Mouse (Mus musculus): ENCODE results near the gene Car9.

Gene Car9

GRCm38 (mm10) chr4:43493846-43494240, 12.9 kb upstream of the Car9 start:
- no peak for DNase-seq (ENCODE audit: low spot score in 2 of 2)

- no peak for DNase-seq (ENCODE audit: low spot score in 2 of 2)
Measured at GRCm38 (mm10) chr4:43496587-43496986, 10.2 kb upstream of the Car9 start.

GRCm38 (mm10) chr4:43497405-43497804, 9.4 kb upstream of the Car9 start:
- DNase-seq (ENCODE audit: low spot score in 2 of 2), result no peak

GRCm38 (mm10) chr4:43497946-43498345, 8.8 kb upstream of the Car9 start:
- no peak for DNase-seq (ENCODE audit: low spot score in 2 of 2)

GRCm38 (mm10) chr4:43498983-43499382, 7.8 kb upstream of the Car9 start:
- DNase-seq (ENCODE audit: low spot score in 2 of 2), result no peak

GRCm38 (mm10) chr4:43499407-43500333, 7.1 kb upstream of the Car9 start, which contains the start of gene Arhgef39:
TSS of gene Arhgef39 (minus strand) at chr4:43499695.
- peak; percentile 61 to 75 for DNase-seq (ENCODE audit: low spot score in 2 of 2)

GRCm38 (mm10) chr4:43503041-43503440, 3.7 kb upstream of the Car9 start:
- no peak for DNase-seq (ENCODE audit: low spot score in 2 of 2)

GRCm38 (mm10) chr4:43503506-43503905, 3.3 kb upstream of the Car9 start:
- no peak for DNase-seq (ENCODE audit: low spot score in 2 of 2)

- DNase-seq (ENCODE audit: low spot score in 2 of 2), result no peak
Measured at GRCm38 (mm10) chr4:43504269-43504668, 2.5 kb upstream of the Car9 start.

GRCm38 (mm10) chr4:43506074-43506473, 692 bp upstream of the Car9 start:
- DNase-seq (ENCODE audit: low spot score in 2 of 2), result no peak

GRCm38 (mm10) chr4:43507938-43508665, 1.3 kb downstream of the Car9 start:
- DNase-seq (ENCODE audit: low spot score in 2 of 2), result no peak

- DNase-seq (ENCODE audit: low spot score in 2 of 2), result no peak
Measured at GRCm38 (mm10) chr4:43508666-43508997, 1.9 kb downstream of the Car9 start.

GRCm38 (mm10) chr4:43509109-43509508, 2.3 kb downstream of the Car9 start:
- DNase-seq (ENCODE audit: low spot score in 2 of 2), result no peak

- DNase-seq (ENCODE audit: low spot score in 2 of 2), result no peak
Measured at GRCm38 (mm10) chr4:43511675-43512454, 5.1 kb downstream of the Car9 start.

- no peak for DNase-seq (ENCODE audit: low spot score in 2 of 2)
Measured at GRCm38 (mm10) chr4:43512653-43513052, 5.9 kb downstream of the Car9 start.

GRCm38 (mm10) chr4:43513300-43513699, 6.5 kb downstream of the Car9 start:
- no peak for DNase-seq (ENCODE audit: low spot score in 2 of 2)

- DNase-seq (ENCODE audit: low spot score in 2 of 2), result no peak
Measured at GRCm38 (mm10) chr4:43513791-43514190, 7.0 kb downstream of the Car9 start.

- no peak for DNase-seq (ENCODE audit: low spot score in 2 of 2)
Measured at GRCm38 (mm10) chr4:43515764-43516708, 9.3 kb downstream of the Car9 start.

GRCm38 (mm10) chr4:43519551-43519950, 12.8 kb downstream of the Car9 start:
- no peak for DNase-seq (ENCODE audit: low spot score in 2 of 2)

- peak; percentile 90 to 95 for DNase-seq (ENCODE audit: low spot score in 2 of 2)
Measured at GRCm38 (mm10) chr4:43519956-43520355, 13.2 kb downstream of the Car9 start.

GRCm38 (mm10) chr4:43527880-43528279, 21.1 kb downstream of the Car9 start:
- no peak for DNase-seq (ENCODE audit: low spot score in 2 of 2)

Data from cerebellum, postnatal 4 days (tissue).